Mouse (Mus musculus) lung, adult 10 weeks (tissue): Measurements from ENCODE around the gene 4930486L24Rik. TPM values are rescaled to one million over a fixed set of nuclear protein-coding genes. Genes with fewer than 3 reads are reported as not detected.

Source experiments
- polyA plus RNA-seq: library from polyadenylated mRNA; stranded (reverse); fragments of 350-450 nt; fragmentation: Illumina TruSeq; extraction: RNeasy Lipid Tissue Mini Kit (QIAGEN cat#74804); gene quantifications from one replicate; pipeline ENCODE4 v1.2.3, GENCODE M21; 2014; ENCODE audit warnings: low read depth, low replicate concordance; ENCODE audit not compliant: insufficient read depth

The 4930486L24Rik gene
- 0.82 TPM for polyA plus RNA-seq

GRCm38 (mm10) chr13:60864281-60864680 lies at the start of gene 4930486L24Rik:
Gene 4930486L24Rik (minus strand): TSS chr13:60864475.

GRCm38 (mm10) chr13:60904780-60905179 lies 40.5 kb upstream of the 4930486L24Rik start, which contains the start of gene Tpbpb:
Gene Tpbpb (minus strand): TSS chr13:60904880.

GRCm38 (mm10) chr13:60897328-60897727 lies 33.1 kb upstream of the 4930486L24Rik start, which contains the start of gene Ctla2b:
Gene Ctla2b (minus strand): TSS chr13:60897447.

GRCm38 (mm10) chr13:60896794-60897193 lies 32.5 kb upstream of the 4930486L24Rik start, which contains the start of gene Gm49392:
Gene Gm49392 (minus strand): TSS chr13:60896894.

GRCm38 (mm10) chr13:60802749-60803148 lies 61.5 kb downstream of the 4930486L24Rik start, which contains the start of gene Ctsll3:
Gene Ctsll3 (minus strand): TSS chr13:60802849.

Other genes with a start within 250 kb of the 4930486L24Rik start
- not detected for gene BC051665, start 78.1 kb downstream of the 4930486L24Rik start, polyA plus RNA-seq
- gene Ctsll3, start 61.6 kb downstream of the 4930486L24Rik start, polyA plus RNA-seq = not detected
- 3.8 TPM for gene Gm49392, start 32.4 kb upstream of the 4930486L24Rik start, polyA plus RNA-seq
- gene Ctla2b, start 33.0 kb upstream of the 4930486L24Rik start, polyA plus RNA-seq = 30.0 TPM
- not detected for gene Tpbpb, start 40.4 kb upstream of the 4930486L24Rik start, polyA plus RNA-seq
- gene Gm49393, start 71.1 kb upstream of the 4930486L24Rik start, polyA plus RNA-seq = not detected
- 27.7 TPM for gene Gm49391, start 72.1 kb upstream of the 4930486L24Rik start, polyA plus RNA-seq
- 546 TPM for gene Ctla2a, start 72.2 kb upstream of the 4930486L24Rik start, polyA plus RNA-seq
- gene Tpbpa, start 77.5 kb upstream of the 4930486L24Rik start, polyA plus RNA-seq = not detected
- not detected for gene Ctsj, start 141.5 kb upstream of the 4930486L24Rik start, polyA plus RNA-seq
- gene Ctsq, start 176.2 kb upstream of the 4930486L24Rik start, polyA plus RNA-seq = not detected